Mouse (Mus musculus) hindbrain, embryonic 12.5 days (tissue): Measurements from ENCODE around the gene Rae1. TPM values are rescaled to one million over a fixed set of nuclear protein-coding genes. Genes with fewer than 3 reads are reported as not detected.

Source experiments
- ATAC-seq: fragments of 200-750 bp; cut with Nextera tagmentation; 2 replicates; pipeline ENCODE4 v1.8.0; 2017; ENCODE audit warnings: moderate TSS enrichment; ENCODE audit not compliant: low FRiP score
- H3K27ac ChIP-seq: fragments of 300-500 bp; sonication (generic); 2 replicates; pipeline ENCODE4 v1.5.1; 2016; ENCODE audit warnings: mild to moderate bottlenecking
- H3K27me3 ChIP-seq: fragments of 300-500 bp; sonication (generic); 2 replicates; pipeline ENCODE4 v1.6.1; 2016; ENCODE audit warnings: mild to moderate bottlenecking
- H3K36me3 ChIP-seq: fragments of 300-500 bp; sonication (generic); 2 replicates; pipeline ENCODE4 v1.6.1; 2016; ENCODE audit warnings: mild to moderate bottlenecking
- H3K4me1 ChIP-seq: fragments of 300-500 bp; sonication (generic); 2 replicates; pipeline ENCODE4 v1.6.1; 2016
- H3K4me2 ChIP-seq: fragments of 300-500 bp; sonication (generic); replicated peaks from 2 replicates; pipeline ENCODE4 v1.6.1; 2016; ENCODE audit warnings: mild to moderate bottlenecking
- H3K4me3 ChIP-seq: fragments of 300-500 bp; sonication (generic); 2 replicates; pipeline ENCODE4 v1.5.1; 2016; ENCODE audit warnings: mild to moderate bottlenecking
- H3K9ac ChIP-seq: fragments of 300-500 bp; sonication (generic); 2 replicates; pipeline ENCODE4 v1.6.1; 2016; ENCODE audit warnings: mild to moderate bottlenecking, moderate library complexity
- H3K9me3 ChIP-seq: fragments of 300-500 bp; sonication (generic); replicated peaks from 2 replicates; pipeline ENCODE4 v1.6.1; 2016; ENCODE audit warnings: mild to moderate bottlenecking
- WGBS: fragments of 180-500 bp; shearing (Covaris S2); methylation state at CpG from one replicate; pipeline ENCODE4 v1.1.7; 2016; 5-methylcytosine and 5-hydroxymethylcytosine counted together
- polyA plus RNA-seq: library from polyadenylated mRNA; unstranded; fragments of >200 nt; fragmentation: Nextera tagmentation; extraction: Ambion mirVana; gene quantifications from 2 replicates; pipeline ENCODE4 v1.2.1, GENCODE M21; 2016

The Rae1 gene
- polyA plus RNA-seq, 1 experiment from 2014 or later, result 126 TPM

DNA sequence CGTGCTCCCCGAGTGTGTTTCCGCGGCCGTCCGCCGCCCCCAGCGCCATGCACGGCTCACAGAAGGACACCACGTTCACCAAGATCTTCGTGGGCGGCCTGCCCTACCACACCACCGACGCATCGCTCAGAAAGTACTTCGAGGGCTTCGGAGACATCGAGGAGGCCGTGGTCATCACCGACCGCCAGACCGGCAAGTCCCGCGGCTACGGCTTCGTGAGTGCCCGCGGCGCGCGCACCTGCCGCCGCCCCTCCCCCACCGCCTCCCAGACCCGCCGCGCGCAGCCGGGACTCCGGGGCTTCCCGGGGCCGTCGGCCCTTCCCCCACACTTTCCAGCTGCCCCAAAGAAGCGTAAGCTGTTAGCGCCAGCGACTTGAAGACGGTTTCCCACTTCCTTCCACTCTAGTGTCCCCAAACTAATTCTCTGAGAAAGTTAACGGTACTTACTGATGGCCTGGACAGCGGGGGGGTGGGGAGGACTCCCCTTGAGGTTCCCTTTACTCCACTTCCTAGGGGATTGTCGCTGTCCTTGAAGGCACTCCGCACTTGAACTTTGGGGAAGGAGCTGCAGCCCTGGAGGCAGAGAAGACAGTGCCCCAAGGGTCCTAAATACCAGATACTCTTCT is 22.3 kb downstream of the Rae1 start:
- H3K27me3 ChIP-seq, result peaks cover 34% of the 10 kb centered on the region
- peak overlapping the region; percentile 90 for H3K4me2 ChIP-seq
- peak overlapping the region; percentile 76 for H3K27ac ChIP-seq
- 0 out of 2 replicates have a peak, but pooled peaks cover 3% of the 10 kb centered on the region for H3K36me3 ChIP-seq
- H3K9ac ChIP-seq, result peak overlapping the region; percentile 87
- peaks cover 59% of the 10 kb centered on the region for H3K4me1 ChIP-seq
- peak; percentile 47 for ATAC-seq
- peak overlapping the region; percentile 82 for H3K4me3 ChIP-seq
- under 1% methylated on average over 51 of the region's 51 CpGs for WGBS
- no peaks in the 10 kb centered on the region for H3K9me3 ChIP-seq

DNA sequence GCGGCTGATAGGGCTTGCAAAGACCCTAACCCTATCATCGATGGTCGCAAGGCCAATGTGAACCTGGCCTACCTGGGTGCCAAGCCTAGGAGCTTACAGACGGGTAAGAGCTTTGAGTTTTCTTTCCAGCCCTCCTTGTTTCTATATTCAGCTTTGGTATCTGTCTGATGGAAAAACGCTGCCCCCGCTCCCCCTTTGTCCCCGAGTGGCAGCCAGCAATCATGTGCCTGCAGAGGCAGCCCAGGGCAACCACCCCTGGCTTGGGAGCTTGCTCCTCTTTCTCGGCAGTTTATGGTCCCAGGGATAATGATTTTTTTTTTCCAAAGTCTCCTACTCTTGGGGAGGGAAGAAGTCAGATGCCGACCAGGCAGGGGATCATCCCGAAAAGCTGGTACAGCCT is 22.9 kb downstream of the Rae1 start:
- peaks cover 63% of the 10 kb centered on the region for H3K4me1 ChIP-seq
- 30% methylated on average over 10 of the region's 10 CpGs for WGBS
- H3K9ac ChIP-seq, result peak overlapping the region; percentile 87
- ATAC-seq, result no peak
- H3K27ac ChIP-seq, result peak overlapping the region; percentile 17; the same call in 1 of the 2 replicates
- peak overlapping the region; percentile 82 for H3K4me3 ChIP-seq
- H3K36me3 ChIP-seq, result 0 out of 2 replicates have a peak, but pooled peaks cover 3% of the 10 kb centered on the region
- peak overlapping the region; percentile 90 for H3K4me2 ChIP-seq
- no peaks in the 10 kb centered on the region for H3K9me3 ChIP-seq
- H3K27me3 ChIP-seq, result peaks cover 29% of the 10 kb centered on the region

DNA sequence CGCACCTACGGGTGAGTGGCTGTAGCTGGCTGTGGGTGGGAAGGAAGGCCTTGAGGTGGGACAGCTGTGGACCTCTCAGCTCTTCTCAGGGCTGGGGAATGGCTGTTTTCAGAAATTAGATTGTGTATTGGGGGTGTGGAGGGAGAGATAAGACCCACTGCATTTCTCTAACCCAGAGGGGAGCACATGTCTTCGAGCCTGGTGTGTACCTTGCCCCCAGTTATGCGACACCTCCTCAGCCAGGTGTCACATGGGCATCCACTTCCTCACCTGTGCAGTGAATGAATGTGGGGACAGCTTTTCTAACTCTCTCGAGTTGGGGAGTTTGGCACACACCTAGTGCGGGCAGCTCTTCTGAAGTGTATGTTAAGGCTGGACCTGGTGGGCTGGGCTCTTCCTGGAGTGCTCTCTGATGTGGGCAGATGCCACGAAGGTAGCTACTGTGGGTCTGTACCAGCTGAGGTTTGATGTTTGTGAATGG is 23.5 kb downstream of the Rae1 start:
- H3K27ac ChIP-seq, result no peak overlapping the region
- H3K4me2 ChIP-seq, result peak overlapping the region; percentile 90
- peaks cover 66% of the 10 kb centered on the region for H3K4me1 ChIP-seq
- peaks cover 7% of the 10 kb centered on the region; the same call in 1 of the 2 replicates for H3K36me3 ChIP-seq
- peak overlapping the region; percentile 82 for H3K4me3 ChIP-seq
- ATAC-seq, result no peak
- H3K9ac ChIP-seq, result peak overlapping the region; percentile 87; the same call in 1 of the 2 replicates
- no peaks in the 10 kb centered on the region for H3K9me3 ChIP-seq
- peaks cover 24% of the 10 kb centered on the region for H3K27me3 ChIP-seq
- WGBS, result 85% methylated on average over 7 of the region's 7 CpGs

DNA sequence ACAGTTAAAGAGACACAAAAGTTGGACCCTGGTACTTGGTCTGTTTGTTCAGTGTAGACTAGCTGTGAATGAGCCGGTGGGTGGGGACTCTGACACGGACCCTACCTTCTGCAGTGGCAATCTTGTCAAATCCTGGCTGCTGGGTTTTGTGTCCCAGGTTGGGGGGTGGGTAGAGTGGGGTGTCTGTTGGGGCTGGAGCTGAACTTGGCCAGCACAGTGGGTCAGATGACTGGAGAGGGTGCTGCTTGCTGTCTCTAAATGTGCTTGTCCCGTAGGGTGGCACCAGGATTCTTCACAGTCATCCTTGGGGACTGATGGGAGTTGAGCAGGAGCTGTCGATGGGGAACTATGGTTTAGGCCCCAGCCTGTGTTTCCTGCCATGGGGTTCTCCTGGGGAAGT is 24.0 kb downstream of the Rae1 start:
- Histone ChIP-seq H3K9me3 (no peaks in the 10 kb centered on the region), H3K4me1 (peaks cover 63% of the 10 kb centered on the region), H3K9ac (0 out of 2 replicates have a peak overlapping the region, but pooled peaks have one; percentile 14), H3K4me3 (peak overlapping the region; percentile 82), H3K27me3 (peaks cover 18% of the 10 kb centered on the region), H3K27ac (no peak overlapping the region), H3K36me3 (peaks cover 13% of the 10 kb centered on the region), H3K4me2 (peak overlapping the region; percentile 90)
- WGBS, result 77% methylated on average over 4 of the region's 4 CpGs
- no peak for ATAC-seq

DNA sequence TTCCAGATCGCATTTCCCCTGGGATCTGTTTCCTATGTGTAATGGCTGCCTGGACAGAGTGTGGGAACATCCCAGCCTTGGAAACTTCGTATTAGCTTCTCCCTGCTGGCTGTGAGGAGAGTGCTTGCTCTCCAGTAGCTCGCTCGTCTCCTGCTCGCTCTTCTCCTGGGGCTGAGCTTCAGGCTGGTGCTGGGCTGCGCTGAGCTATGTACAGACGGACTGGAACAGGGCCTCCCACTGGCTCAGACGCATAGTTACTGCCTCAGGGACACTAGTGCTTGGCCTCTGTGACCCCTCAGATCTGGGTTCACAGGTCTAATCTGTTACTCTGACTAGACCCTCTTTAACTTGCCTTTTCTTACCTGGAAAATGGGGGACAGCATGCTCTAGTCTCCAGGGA is 24.5 kb downstream of the Rae1 start:
- Histone ChIP-seq H3K4me3 (peak overlapping the region; percentile 11; the same call in 1 of the 2 replicates), H3K27me3 (peaks cover 14% of the 10 kb centered on the region), H3K9me3 (no peaks in the 10 kb centered on the region), H3K9ac (peak overlapping the region; percentile 29; the same call in 1 of the 2 replicates), H3K27ac (no peak overlapping the region), H3K4me2 (peak overlapping the region; percentile 90), H3K36me3 (peaks cover 17% of the 10 kb centered on the region), H3K4me1 (peaks cover 62% of the 10 kb centered on the region)
- WGBS, result 73% methylated on average over 8 of the region's 8 CpGs
- ATAC-seq, result no peak

DNA sequence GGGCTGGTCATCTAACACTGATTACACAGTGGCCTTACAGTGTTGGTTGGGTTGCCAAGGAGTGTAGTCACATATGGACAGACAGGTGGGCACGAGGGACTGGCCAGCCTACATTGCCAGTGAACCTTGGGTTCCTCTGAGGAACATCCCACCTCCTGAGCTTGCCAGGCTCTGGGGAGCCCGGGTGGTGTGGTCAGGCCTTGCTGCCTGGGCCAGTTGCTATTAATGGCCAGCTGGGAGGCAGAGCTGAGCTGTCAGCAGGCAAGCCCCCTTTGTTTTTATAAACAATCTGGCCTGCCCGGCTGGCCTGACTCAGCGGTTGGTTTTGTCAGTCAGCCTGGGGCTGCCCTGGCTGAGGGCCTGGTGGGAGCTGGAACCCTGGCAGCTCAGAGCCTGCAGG is 25.0 kb downstream of the Rae1 start:
- ATAC-seq, result no peak
- 10% methylated on average over 4 of the region's 4 CpGs for WGBS
- Histone ChIP-seq H3K4me2 (peak overlapping the region; percentile 90), H3K36me3 (peaks cover 19% of the 10 kb centered on the region), H3K4me1 (peaks cover 59% of the 10 kb centered on the region), H3K27me3 (peaks cover 9% of the 10 kb centered on the region), H3K4me3 (peak overlapping the region; percentile 3; the same call in 1 of the 2 replicates), H3K27ac (peak overlapping the region; percentile 40), H3K9ac (peak overlapping the region; percentile 29), H3K9me3 (no peaks in the 10 kb centered on the region)

DNA sequence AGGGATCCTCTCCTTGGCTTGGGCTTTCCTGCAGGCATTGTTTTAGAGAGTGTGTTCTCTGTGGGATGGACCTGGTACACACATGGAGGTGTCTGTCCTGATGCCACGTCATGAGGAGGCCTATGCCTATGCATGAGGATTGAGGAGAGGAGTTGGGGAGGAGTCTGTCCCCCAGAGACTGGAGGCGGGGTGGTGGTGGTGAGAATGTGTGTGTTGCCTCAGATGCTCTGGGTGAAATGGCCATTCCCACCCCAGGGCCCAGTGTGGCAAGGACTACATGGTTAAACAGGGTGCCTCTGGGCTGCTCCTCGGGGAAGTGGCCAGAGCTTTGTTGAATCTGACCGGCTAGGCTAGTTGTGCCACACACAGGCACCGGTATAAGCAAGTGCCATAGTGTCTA is 26.4 kb downstream of the Rae1 start:
- no peak overlapping the region for H3K4me3 ChIP-seq
- peaks cover 54% of the 10 kb centered on the region for H3K4me1 ChIP-seq
- peak overlapping the region; percentile 47; the same call in 1 of the 2 replicates for H3K9ac ChIP-seq
- ATAC-seq, result no peak
- H3K27me3 ChIP-seq, result no peaks in the 10 kb centered on the region
- H3K9me3 ChIP-seq, result no peaks in the 10 kb centered on the region
- H3K4me2 ChIP-seq, result 0 out of 2 replicates have a peak overlapping the region, but pooled peaks have one; percentile 4
- WGBS, result 76% methylated on average over 5 of the region's 5 CpGs
- H3K27ac ChIP-seq, result peak overlapping the region; percentile 12; the same call in 1 of the 2 replicates
- peaks cover 32% of the 10 kb centered on the region for H3K36me3 ChIP-seq

DNA sequence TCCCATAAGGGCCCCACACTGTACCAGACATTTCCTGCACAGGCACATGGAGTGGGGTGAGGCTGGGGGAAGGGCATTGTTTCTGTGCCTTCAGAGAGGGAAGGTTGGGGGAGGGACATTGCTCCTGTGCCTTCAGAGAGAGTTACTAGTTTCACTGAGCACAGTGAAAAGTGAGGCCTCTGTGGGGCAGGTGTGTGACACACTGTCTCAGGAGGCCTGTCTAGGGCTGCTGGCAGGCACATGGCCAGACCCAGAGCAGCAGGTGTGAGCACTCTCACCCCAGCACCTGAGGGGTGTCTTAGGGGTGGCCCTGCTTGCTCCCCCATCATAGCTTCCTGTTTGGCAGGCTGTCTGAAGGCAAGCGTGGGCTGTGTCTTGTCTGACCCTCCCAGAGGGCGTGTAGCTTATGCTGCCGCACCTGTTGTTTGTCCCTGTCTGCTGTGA is 26.8 kb downstream of the Rae1 start:
- H3K36me3 ChIP-seq, result peaks cover 36% of the 10 kb centered on the region
- 88% methylated on average over 3 of the region's 3 CpGs for WGBS
- H3K4me3 ChIP-seq, result no peak overlapping the region; the same call in 1 of the 2 replicates
- no peak overlapping the region; the same call in 1 of the 2 replicates for H3K4me2 ChIP-seq
- peaks cover 54% of the 10 kb centered on the region for H3K4me1 ChIP-seq
- H3K27ac ChIP-seq, result peak overlapping the region; percentile 12; the same call in 1 of the 2 replicates
- no peak for ATAC-seq
- 0 out of 2 replicates have a peak overlapping the region, but pooled peaks have one; percentile 47 for H3K9ac ChIP-seq
- no peaks in the 10 kb centered on the region for H3K27me3 ChIP-seq
- no peaks in the 10 kb centered on the region for H3K9me3 ChIP-seq

DNA sequence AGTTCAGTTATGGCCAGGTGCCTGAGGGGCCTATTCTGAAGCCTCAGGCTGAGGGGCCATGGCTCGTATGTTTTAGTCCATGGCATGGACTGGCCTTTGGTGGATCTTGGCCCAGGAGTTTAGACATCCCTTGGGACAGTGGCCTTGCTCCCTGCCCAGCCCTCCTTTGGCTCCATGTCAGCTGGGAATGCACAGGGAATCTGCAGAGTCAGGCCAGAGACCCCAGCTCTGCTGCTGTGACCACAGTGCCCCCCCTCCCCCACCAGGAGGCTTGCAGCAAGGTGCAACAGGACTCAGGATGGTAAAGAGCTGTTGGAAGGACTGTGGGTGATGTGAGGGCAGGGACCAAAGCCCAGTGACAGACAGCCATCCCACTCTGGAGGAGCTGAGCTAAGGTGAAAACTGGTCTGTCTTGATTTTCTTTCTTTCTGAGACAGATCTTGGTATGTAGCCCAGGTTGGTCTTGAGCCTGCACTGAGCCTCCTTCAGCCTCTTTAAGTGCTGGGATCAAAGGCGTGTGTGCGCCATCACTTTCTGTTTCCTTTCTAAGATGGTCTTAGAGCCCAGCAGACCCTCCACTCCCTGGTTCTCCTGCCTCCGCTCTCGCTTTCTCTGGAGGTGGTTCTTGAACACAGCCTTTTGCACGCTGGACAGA is 27.4 kb downstream of the Rae1 start:
- H3K36me3 ChIP-seq, result peaks cover 42% of the 10 kb centered on the region
- no peak overlapping the region for H3K9ac ChIP-seq
- no peaks in the 10 kb centered on the region for H3K9me3 ChIP-seq
- no peak overlapping the region for H3K4me2 ChIP-seq
- H3K4me3 ChIP-seq, result no peak overlapping the region
- no peak overlapping the region for H3K27ac ChIP-seq
- H3K4me1 ChIP-seq, result peaks cover 53% of the 10 kb centered on the region
- no peaks in the 10 kb centered on the region for H3K27me3 ChIP-seq
- ATAC-seq, result no peak
- WGBS, result 89% methylated on average over 6 of the region's 6 CpGs

DNA sequence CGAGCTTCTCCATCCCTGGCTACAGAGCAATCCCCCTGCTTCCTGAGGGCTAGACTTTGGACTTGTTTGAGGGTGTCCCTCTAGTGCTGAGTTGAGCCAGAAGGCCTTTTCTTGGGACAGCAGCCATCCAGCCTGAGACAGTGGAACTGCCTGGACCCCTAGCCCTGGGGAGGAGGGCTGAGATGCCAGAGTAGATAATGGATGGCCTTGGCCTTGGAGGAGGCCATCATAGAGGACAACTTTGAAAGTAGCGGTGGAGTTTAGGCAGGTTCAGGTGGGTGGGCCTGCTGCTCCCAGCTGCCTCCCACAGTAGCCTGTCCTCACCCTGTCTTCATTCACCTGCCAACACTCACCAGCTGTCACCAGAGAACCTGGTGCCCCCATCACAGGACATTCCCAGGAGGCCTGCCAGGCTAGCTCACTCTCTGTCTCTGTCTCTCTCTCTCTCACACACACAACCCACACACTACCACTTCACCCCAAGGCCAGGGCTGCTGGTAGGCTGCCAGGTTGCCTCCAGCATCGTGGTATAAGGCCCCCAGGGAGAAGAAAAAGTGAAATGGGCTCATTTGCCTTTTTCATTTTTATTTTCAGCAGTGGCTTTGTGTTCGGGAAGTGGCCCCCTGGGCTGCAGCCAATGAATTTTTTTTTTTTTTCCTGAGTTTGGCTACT is 28.0 kb downstream of the Rae1 start:
- peaks cover 48% of the 10 kb centered on the region for H3K36me3 ChIP-seq
- no peak overlapping the region for H3K27ac ChIP-seq
- H3K4me3 ChIP-seq, result no peak overlapping the region

DNA sequence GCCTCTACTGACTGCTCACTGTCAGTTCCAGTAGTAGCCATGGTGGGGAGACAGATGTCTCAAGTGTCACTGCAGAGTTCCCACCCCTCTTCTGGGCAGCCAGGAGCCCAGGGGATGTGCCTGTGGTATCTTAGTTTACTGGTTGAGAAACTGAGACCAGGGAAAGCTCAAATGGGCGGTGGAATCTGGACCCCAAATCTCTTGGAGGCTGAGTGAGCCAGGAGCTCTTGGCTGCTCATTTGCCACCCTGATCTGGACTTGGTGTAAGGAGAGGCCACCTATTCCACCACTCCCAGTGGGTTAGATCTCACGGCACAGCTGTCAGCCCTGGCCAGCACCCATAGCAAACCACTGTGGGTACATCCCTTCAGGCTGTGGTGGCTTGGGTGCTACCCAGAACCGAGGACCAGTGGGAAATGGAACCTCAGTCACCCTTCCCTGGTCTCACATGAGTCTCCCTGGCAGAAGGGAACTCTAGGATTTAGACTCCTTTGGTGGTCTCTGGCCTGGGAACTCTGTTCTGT is 28.7 kb downstream of the Rae1 start:
- Histone ChIP-seq H3K4me3 (no peak overlapping the region), H3K9ac (no peak overlapping the region), H3K9me3 (no peaks in the 10 kb centered on the region), H3K36me3 (peaks cover 53% of the 10 kb centered on the region), H3K4me2 (no peak overlapping the region), H3K27ac (no peak overlapping the region), H3K27me3 (no peaks in the 10 kb centered on the region), H3K4me1 (peaks cover 41% of the 10 kb centered on the region)
- WGBS, result 88% methylated on average over 3 of the region's 3 CpGs
- ATAC-seq, result no peak

More for the DNA sequence above, 28.0 kb downstream of the Rae1 start:
- Histone ChIP-seq H3K9me3 (no peaks in the 10 kb centered on the region), H3K4me2 (no peak overlapping the region), H3K4me1 (peaks cover 47% of the 10 kb centered on the region), H3K27me3 (no peaks in the 10 kb centered on the region), H3K9ac (no peak overlapping the region)
- ATAC-seq, result no peak
- whole genome bisulfite sequencing, result 82% methylated on average over 4 of the region's 4 CpGs
